Mouse (Mus musculus): ENCODE results near the gene Calr4. TPM values are rescaled to one million over a fixed set of nuclear protein-coding genes. Genes with fewer than 3 reads are reported as not detected.

Gene Calr4
- total and polyA plus RNA-seq, 3 experiments: 0.04 TPM; not detected in 2

DNA sequence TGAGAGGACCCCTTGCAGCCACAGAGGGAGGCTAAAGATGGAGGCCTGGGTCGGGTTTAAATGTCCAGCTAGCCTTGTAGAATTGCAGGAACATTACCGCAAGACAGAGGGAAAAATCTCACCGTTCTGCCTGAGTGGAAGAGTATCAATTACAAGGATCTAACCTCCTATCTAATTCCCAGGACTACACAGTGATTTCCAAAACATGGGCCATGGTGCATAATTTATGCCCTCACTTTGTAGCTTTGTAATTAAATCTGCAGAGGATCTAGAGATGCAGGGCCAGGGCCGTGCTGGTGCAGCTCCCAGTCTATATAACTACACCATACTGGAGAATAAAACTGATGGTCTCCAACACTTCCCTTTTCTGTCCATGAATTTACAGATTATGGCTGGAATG, 23.4 kb upstream of the Calr4 start:
- TF ChIP-seq EP300 (IDR thresholded peaks at IDR 0.05; ENCODE audit: low read depth in 1 of 2, low read length in 2 of 2) (no peak), SIN3A (IDR thresholded peaks at IDR 0.05; ENCODE audit: low read length) (no peak), CHD1 (IDR thresholded peaks at IDR 0.05; ENCODE audit: low read depth, low read length) (no peak), JUND (IDR thresholded peaks at IDR 0.05; ENCODE audit: low read depth, low read length) (no peak), POLR2A (IDR thresholded peaks at IDR 0.05; ENCODE audit: control insufficient read depth in 1 of 2, insufficient read depth in 1 of 2, low read depth in 1 of 2, low read length in 2 of 2, poor library complexity in 1 of 2) (no peak), MYB (IDR thresholded peaks at IDR 0.05; ENCODE audit: low read depth, low read length) (no peak), TBP (IDR thresholded peaks at IDR 0.05; ENCODE audit: low read depth, low read length) (no peak)
- no peak overlapping the region for H3K9ac ChIP-seq (ENCODE audit: control insufficient read depth, low read depth, low read length, poor library complexity, severe bottlenecking)
- H3K4me1 ChIP-seq (ENCODE audit: control insufficient read depth in 1 of 2, insufficient read depth in 2 of 2, low read length in 2 of 2): no peaks in the 10 kb centered on the region
- no peaks in the 10 kb centered on the region for H3K36me3 ChIP-seq (ENCODE audit: control insufficient read depth in 1 of 2, insufficient read depth in 2 of 2, low read length in 2 of 2)
- no peak for DNase-seq (ENCODE audit: low read depth, low spot score)
- H3K4me3 ChIP-seq (ENCODE audit: control insufficient read depth in 1 of 2, insufficient read depth in 1 of 2, low read depth in 2 of 2, low read length in 2 of 2): no peak overlapping the region
- H3K79me2 ChIP-seq (ENCODE audit: control insufficient read depth, insufficient read depth, low read length, poor library complexity): no peaks in the 10 kb centered on the region
- H3K9me3 ChIP-seq (replicated peaks; ENCODE audit: insufficient read depth, low read length): no peaks in the 10 kb centered on the region
- peaks cover 4 to 5% of the 10 kb centered on the region in 2 experiments for H3K27me3 ChIP-seq (ENCODE audit: control insufficient read depth in 1 of 2, insufficient read depth in 2 of 2, low read length in 2 of 2)
- no peak overlapping the region for H3K27ac ChIP-seq (ENCODE audit: control insufficient read depth, low read depth, low read length)

DNA sequence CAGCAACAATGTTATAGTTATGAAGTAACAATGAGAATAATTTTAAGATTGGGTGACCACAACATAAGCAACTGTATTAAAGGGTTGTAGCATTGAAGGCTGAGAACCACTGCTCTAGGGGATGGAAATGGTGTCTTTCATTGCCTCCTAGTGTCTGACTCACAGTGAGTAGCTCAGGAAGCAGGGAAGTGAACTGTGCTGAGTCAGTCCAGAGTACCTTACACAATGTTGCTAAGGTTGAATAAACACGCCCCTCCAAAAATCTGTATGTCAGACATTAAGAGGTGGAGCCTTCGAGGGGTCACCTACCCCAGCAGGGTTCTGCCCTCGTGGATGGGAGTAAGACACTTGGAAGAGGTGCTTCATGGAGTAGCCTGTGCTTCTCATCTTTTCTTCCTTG, 20.3 kb upstream of the Calr4 start:
- H3K9me3 ChIP-seq (replicated peaks; ENCODE audit: insufficient read depth, low read length): no peaks in the 10 kb centered on the region
- no peak overlapping the region for H3K27ac ChIP-seq (ENCODE audit: control insufficient read depth, low read depth, low read length)
- DNase-seq (ENCODE audit: low read depth, low spot score): no peak
- H3K4me3 ChIP-seq (ENCODE audit: control insufficient read depth in 1 of 2, insufficient read depth in 1 of 2, low read depth in 2 of 2, low read length in 2 of 2): no peak overlapping the region
- no peaks in the 10 kb centered on the region for H3K4me1 ChIP-seq (ENCODE audit: control insufficient read depth in 1 of 2, insufficient read depth in 2 of 2, low read length in 2 of 2)
- H3K9ac ChIP-seq (ENCODE audit: control insufficient read depth, low read depth, low read length, poor library complexity, severe bottlenecking): no peak overlapping the region
- no peaks in the 10 kb centered on the region for H3K36me3 ChIP-seq (ENCODE audit: control insufficient read depth in 1 of 2, insufficient read depth in 2 of 2, low read length in 2 of 2)
- TF ChIP-seq ZKSCAN1 (IDR thresholded peaks at IDR 0.05; ENCODE audit: low read depth, low read length) (no peak), EP300 (IDR thresholded peaks at IDR 0.05; ENCODE audit: low read depth in 1 of 2, low read length in 2 of 2) (no peak), SMC3 (IDR thresholded peaks at IDR 0.05; ENCODE audit: low read depth, low read length) (no peak), ZMIZ1 (IDR thresholded peaks at IDR 0.05; ENCODE audit: low read depth, low read length) (no peak), SIN3A (IDR thresholded peaks at IDR 0.05; ENCODE audit: low read length) (no peak)
- no peaks in the 10 kb centered on the region for H3K79me2 ChIP-seq (ENCODE audit: control insufficient read depth, insufficient read depth, low read length, poor library complexity)
- H3K27me3 ChIP-seq (ENCODE audit: control insufficient read depth in 1 of 2, insufficient read depth in 2 of 2, low read length in 2 of 2): peaks cover 3% of the 10 kb centered on the region in 2 experiments; a peak in 3 of 4 replicates

DNA sequence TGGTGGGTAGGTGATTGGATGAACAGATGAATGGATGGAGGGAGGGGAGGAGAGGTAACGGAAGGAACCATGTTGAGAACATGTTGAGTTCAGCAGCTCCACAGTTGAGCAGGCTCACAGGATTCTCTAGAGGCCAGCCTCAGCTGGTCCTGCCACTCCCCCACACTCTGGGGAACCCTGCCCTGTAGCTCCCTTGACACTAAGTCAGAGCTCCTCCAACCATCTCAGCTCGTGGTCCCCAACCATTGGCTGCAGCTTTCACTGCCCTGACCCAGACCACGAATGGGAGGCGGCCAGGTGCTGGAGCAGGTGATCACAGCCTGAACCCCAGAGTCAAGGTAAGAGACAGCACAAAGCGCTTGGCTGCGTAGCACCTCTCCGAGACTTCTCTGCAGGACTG, 16.3 kb upstream of the Calr4 start:
- Histone ChIP-seq H3K4me3 (ENCODE audit: control insufficient read depth in 1 of 2, insufficient read depth in 1 of 2, low read depth in 2 of 2, low read length in 2 of 2) (no peak overlapping the region), H3K9me3 (replicated peaks; ENCODE audit: insufficient read depth, low read length) (no peaks in the 10 kb centered on the region), H3K27me3 (ENCODE audit: control insufficient read depth in 1 of 2, insufficient read depth in 2 of 2, low read length in 2 of 2) (peaks cover 3% of the 10 kb centered on the region in 2 experiments; a peak in 2 of 4 replicates), H3K36me3 (ENCODE audit: control insufficient read depth in 1 of 2, insufficient read depth in 2 of 2, low read length in 2 of 2) (no peaks in the 10 kb centered on the region), H3K9ac (ENCODE audit: control insufficient read depth, low read depth, low read length, poor library complexity, severe bottlenecking) (no peak overlapping the region), H3K27ac (ENCODE audit: control insufficient read depth, low read depth, low read length) (no peak overlapping the region), H3K79me2 (ENCODE audit: control insufficient read depth, insufficient read depth, low read length, poor library complexity) (no peaks in the 10 kb centered on the region), H3K4me1 (ENCODE audit: control insufficient read depth in 1 of 2, insufficient read depth in 2 of 2, low read length in 2 of 2) (no peaks in the 10 kb centered on the region)
- TF ChIP-seq E2F4 (IDR thresholded peaks at IDR 0.05; ENCODE audit: borderline replicate concordance, low read depth, low read length): no peak
- TF ChIP-seq MEF2A (IDR thresholded peaks at IDR 0.05; ENCODE audit: extremely low read depth, insufficient replicate concordance, low read depth, low read length, poor library complexity, severe bottlenecking): no peak
- TF ChIP-seq ZC3H11A (IDR thresholded peaks at IDR 0.05; ENCODE audit: low read depth, low read length): no peak
- TF ChIP-seq HCFC1 (IDR thresholded peaks at IDR 0.05; ENCODE audit: low read depth, low read length): no peak
- no peak for DNase-seq (ENCODE audit: low read depth, low spot score)

All from MEL (cell line).